Mouse (Mus musculus) limb, embryonic 13.5 days (tissue): ENCODE measurements around the gene Stab1. TPM values are rescaled to one million over a fixed set of nuclear protein-coding genes. Genes with fewer than 3 reads are reported as not detected.
A peak's percentile ranks its signal among the peaks of the same experiment; 100 is the strongest.

Experiments
- ATAC-seq: fragments of 200-750 bp; cut with Nextera tagmentation; 2 replicates; pipeline ENCODE4 v1.8.0; 2017; ENCODE audit warnings: low read depth, moderate number of reproducible peaks, moderate TSS enrichment; ENCODE audit not compliant: low FRiP score
- H3K27ac ChIP-seq: fragments of 300-500 bp; sonication (generic); 2 replicates; pipeline ENCODE4 v1.5.1; 2015; ENCODE audit warnings: inconsistent platforms, mild to moderate bottlenecking, moderate library complexity
- H3K27me3 ChIP-seq: fragments of 300-500 bp; sonication (generic); 2 replicates; pipeline ENCODE4 v1.6.1; 2015; ENCODE audit warnings: mild to moderate bottlenecking, inconsistent platforms
- H3K36me3 ChIP-seq: fragments of 300-500 bp; sonication (generic); 2 replicates; pipeline ENCODE4 v1.6.1; 2015; ENCODE audit warnings: inconsistent platforms, mild to moderate bottlenecking, moderate library complexity
- H3K4me1 ChIP-seq: fragments of 300-500 bp; sonication (generic); 2 replicates; pipeline ENCODE4 v1.6.1; 2015; ENCODE audit warnings: inconsistent platforms
- H3K4me2 ChIP-seq: fragments of 300-500 bp; sonication (generic); replicated peaks from 2 replicates; pipeline ENCODE4 v1.6.1; 2015; ENCODE audit warnings: inconsistent platforms, mild to moderate bottlenecking, moderate library complexity
- H3K4me3 ChIP-seq: fragments of 300-500 bp; sonication (generic); 2 replicates; pipeline ENCODE4 v1.5.1; 2015; ENCODE audit warnings: moderate library complexity, mild to moderate bottlenecking, inconsistent platforms
- H3K9ac ChIP-seq: fragments of 300-500 bp; sonication (generic); 2 replicates; pipeline ENCODE4 v1.6.1; 2015; ENCODE audit warnings: mild to moderate bottlenecking, inconsistent platforms
- H3K9me3 ChIP-seq: fragments of 300-500 bp; sonication (generic); 2 replicates; pipeline ENCODE4 v1.6.1; 2016; ENCODE audit warnings: inconsistent platforms
- WGBS: fragments of 180-500 bp; shearing (Covaris S2); methylation state at CpG from one replicate; pipeline ENCODE4 v1.1.7; 2015; 5-methylcytosine and 5-hydroxymethylcytosine counted together
- polyA plus RNA-seq: library from polyadenylated mRNA; unstranded; fragments of >200 nt; fragmentation: Nextera tagmentation; extraction: Ambion mirVana; gene quantifications from 2 replicates; pipeline ENCODE4 v1.2.1, GENCODE M21; 2015

Stab1 gene
- polyA plus RNA-seq, 1 experiment from 2014 or later: 29.4 TPM

DNA sequence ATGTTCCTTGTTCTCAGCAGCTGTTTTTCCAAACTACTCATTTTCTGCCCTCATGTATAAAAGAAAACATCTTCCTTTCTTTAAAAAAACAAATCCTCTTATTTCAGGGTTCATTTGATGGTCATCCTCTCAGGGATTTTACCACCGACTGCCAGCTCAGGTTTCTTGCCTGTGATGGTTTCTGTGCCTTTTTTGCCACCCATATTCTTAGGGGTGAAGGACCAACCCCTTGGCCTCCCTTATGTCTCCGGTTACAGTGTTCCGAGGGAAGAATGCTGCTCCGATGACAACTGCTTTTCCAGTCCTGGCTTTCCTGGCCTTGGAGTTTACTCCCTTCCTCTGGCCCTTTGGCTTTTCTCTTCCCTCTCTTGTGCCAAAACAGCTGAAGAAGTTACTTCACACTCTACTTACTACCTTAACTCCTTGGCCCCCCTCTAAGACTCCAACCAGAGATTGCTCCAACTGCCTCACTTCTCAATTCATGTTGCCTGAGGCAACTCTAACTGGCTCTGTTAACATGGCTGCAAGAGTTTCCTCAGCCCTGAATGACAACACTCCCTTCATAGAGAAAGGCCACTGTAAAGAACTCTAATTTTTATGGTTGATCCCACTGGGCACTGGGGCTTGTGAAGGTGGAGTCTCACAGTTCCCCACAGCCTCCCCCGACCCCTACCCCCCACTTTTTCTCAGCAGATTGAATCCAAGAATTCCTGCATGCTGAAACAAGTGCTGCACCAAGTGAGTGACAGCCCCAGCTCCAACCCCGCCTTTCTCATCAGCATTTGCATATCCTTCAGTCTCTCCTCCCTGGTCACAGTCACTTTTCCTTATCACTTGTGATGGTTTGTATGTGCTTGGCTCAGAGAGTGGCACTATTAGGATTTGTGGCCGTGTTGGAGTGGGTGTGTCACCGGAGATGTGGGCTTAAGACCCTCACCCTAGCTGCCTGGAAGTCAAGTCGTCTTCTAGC, 43.0 kb downstream of the Stab1 start:
- Histone ChIP-seq H3K27me3 (no peaks in the 10 kb centered on the region), H3K9ac (peak overlapping the region; percentile 19), H3K4me3 (peak overlapping the region; percentile 2; the same call in 1 of the 2 replicates), H3K4me2 (peak overlapping the region; percentile 31), H3K27ac (peak overlapping the region; percentile 74), H3K9me3 (no peaks in the 10 kb centered on the region), H3K4me1 (peaks cover 41% of the 10 kb centered on the region), H3K36me3 (peaks cover 25% of the 10 kb centered on the region)
- no peak for ATAC-seq
- 48% methylated on average over 9 of the region's 9 CpGs for WGBS

DNA sequence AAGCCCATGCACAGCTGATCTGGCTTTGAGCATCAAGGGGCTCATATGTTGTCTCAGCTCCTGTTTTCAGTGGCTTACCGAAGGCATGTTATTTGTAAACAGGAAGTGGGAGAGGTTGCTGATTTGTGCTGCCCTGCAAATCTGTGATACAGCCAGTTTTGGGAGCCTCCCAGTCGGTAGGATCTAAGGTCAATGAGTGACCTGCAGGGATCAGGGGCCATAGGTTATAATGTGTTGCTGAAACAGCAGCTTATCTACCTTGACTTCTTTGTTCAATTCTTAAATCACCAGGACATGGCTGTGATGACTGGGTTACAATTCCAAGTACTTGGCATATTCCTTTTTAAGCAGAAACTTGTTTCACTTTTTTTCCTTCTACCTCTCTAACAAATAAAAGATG, 52.9 kb downstream of the Stab1 start:
- ATAC-seq: no peak
- Histone ChIP-seq H3K4me2 (no peak overlapping the region), H3K27ac (no peak overlapping the region), H3K9me3 (no peaks in the 10 kb centered on the region), H3K4me1 (no peaks in the 10 kb centered on the region), H3K36me3 (peaks cover 71% of the 10 kb centered on the region), H3K4me3 (no peak overlapping the region), H3K9ac (no peak overlapping the region), H3K27me3 (no peaks in the 10 kb centered on the region)
- WGBS: 67% methylated on average over 2 of the region's 2 CpGs

GRCm38 (mm10) chr14:31114011-31114410, 54.4 kb downstream of the Stab1 start:
- no peaks in the 10 kb centered on the region for H3K4me1 ChIP-seq
- no peaks in the 10 kb centered on the region for H3K9me3 ChIP-seq
- 85% methylated on average over 3 of the region's 3 CpGs for WGBS
- H3K4me3 ChIP-seq: no peak overlapping the region
- H3K27ac ChIP-seq: no peak overlapping the region
- no peak overlapping the region for H3K9ac ChIP-seq
- ATAC-seq: no peak
- no peaks in the 10 kb centered on the region for H3K27me3 ChIP-seq
- H3K36me3 ChIP-seq: peaks cover 79% of the 10 kb centered on the region
- H3K4me2 ChIP-seq: no peak overlapping the region

GRCm38 (mm10) chr14:31112187-31112586, 56.3 kb downstream of the Stab1 start:
- Histone ChIP-seq H3K4me2 (no peak overlapping the region), H3K4me3 (no peak overlapping the region), H3K9ac (no peak overlapping the region), H3K9me3 (no peaks in the 10 kb centered on the region), H3K4me1 (no peaks in the 10 kb centered on the region), H3K27ac (no peak overlapping the region), H3K36me3 (peaks cover 83% of the 10 kb centered on the region), H3K27me3 (no peaks in the 10 kb centered on the region)
- no peak for ATAC-seq
- WGBS: 83% methylated on average over 5 of the region's 5 CpGs

DNA sequence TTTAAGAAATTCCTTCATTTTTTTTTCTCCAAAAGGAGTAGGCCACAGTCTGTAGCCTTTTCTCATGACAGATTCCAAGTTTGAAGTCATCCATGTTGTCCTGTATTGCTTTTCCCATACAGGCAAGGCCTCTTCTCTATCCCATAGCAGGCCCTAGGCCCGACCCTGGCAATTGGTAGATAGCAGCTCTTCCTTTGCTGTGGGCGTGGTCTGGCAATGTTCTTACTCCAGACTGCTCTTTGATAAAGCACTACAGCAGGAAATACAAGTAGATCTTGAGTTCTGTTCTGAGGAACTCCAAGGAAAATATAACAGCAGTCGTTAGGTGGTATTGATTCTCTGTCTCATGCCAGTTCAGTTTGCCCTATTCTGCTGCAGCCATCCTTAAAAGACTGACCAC, 57.8 kb downstream of the Stab1 start:
- Histone ChIP-seq H3K27me3 (no peaks in the 10 kb centered on the region), H3K4me3 (no peak overlapping the region), H3K4me1 (no peaks in the 10 kb centered on the region), H3K4me2 (no peak overlapping the region), H3K36me3 (peaks cover 83% of the 10 kb centered on the region), H3K27ac (no peak overlapping the region), H3K9me3 (no peaks in the 10 kb centered on the region), H3K9ac (no peak overlapping the region)
- no peak for ATAC-seq
- WGBS: 80% methylated on average over 3 of the region's 3 CpGs

GRCm38 (mm10) chr14:31105156-31105555, 63.3 kb downstream of the Stab1 start:
- H3K36me3 ChIP-seq: peaks cover 76% of the 10 kb centered on the region
- no peak overlapping the region for H3K4me3 ChIP-seq
- 81% methylated on average over 2 of the region's 2 CpGs for WGBS
- no peak overlapping the region for H3K4me2 ChIP-seq
- no peak for ATAC-seq
- H3K4me1 ChIP-seq: no peaks in the 10 kb centered on the region
- no peaks in the 10 kb centered on the region for H3K27me3 ChIP-seq
- H3K27ac ChIP-seq: no peak overlapping the region
- H3K9me3 ChIP-seq: no peaks in the 10 kb centered on the region
- H3K9ac ChIP-seq: no peak overlapping the region

- Histone ChIP-seq H3K27me3 (no peaks in the 10 kb centered on the region), H3K4me3 (no peak overlapping the region), H3K27ac (no peak overlapping the region), H3K36me3 (peaks cover 88% of the 10 kb centered on the region), H3K9me3 (no peaks in the 10 kb centered on the region), H3K4me2 (no peak overlapping the region), H3K9ac (no peak overlapping the region), H3K4me1 (no peaks in the 10 kb centered on the region)
- 95% methylated on average over 1 of the region's 1 CpGs for WGBS
- ATAC-seq: no peak
These were observed 78.5 kb downstream of the Stab1 start for GRCm38 (mm10) chr14:31089918-31090317.

Other genes with a start within 250 kb of the Stab1 start
- gene Itih3, start 244.9 kb downstream of the Stab1 start, polyA plus RNA-seq: 0.06 and 0.47 TPM in 2 replicates
- gene Itih1, start 225.4 kb downstream of the Stab1 start, polyA plus RNA-seq: 0.06 TPM in 1 of 2 replicates, not detected in the other
- gene Nek4, start 217.3 kb downstream of the Stab1 start, polyA plus RNA-seq: 15.0 and 15.7 TPM in 2 replicates
- 64.8 and 67.2 TPM in 2 replicates for gene Glt8d1, start 167.2 kb downstream of the Stab1 start, polyA plus RNA-seq
- gene Spcs1, start 167.0 kb downstream of the Stab1 start, polyA plus RNA-seq: 398 and 413 TPM in 2 replicates
- 148 and 156 TPM in 2 replicates for gene Pbrm1, start 149.5 kb downstream of the Stab1 start, polyA plus RNA-seq
- gene Gnl3, start 149.5 kb downstream of the Stab1 start, polyA plus RNA-seq: 115 and 120 TPM in 2 replicates
- gene Smim4, start 39.7 kb downstream of the Stab1 start, polyA plus RNA-seq: 68.5 and 70.1 TPM in 2 replicates
- 341 and 354 TPM in 2 replicates for gene Nt5dc2, start 37.6 kb downstream of the Stab1 start, polyA plus RNA-seq
- 373 and 377 TPM in 2 replicates for gene Tnnc1, start 39.7 kb upstream of the Stab1 start, polyA plus RNA-seq
- gene Nisch, start 48.3 kb upstream of the Stab1 start, polyA plus RNA-seq: 457 and 480 TPM in 2 replicates
- gene Sema3g, start 49.2 kb upstream of the Stab1 start, polyA plus RNA-seq: 1.1 and 1.3 TPM in 2 replicates
- gene Phf7, start 82.7 kb upstream of the Stab1 start, polyA plus RNA-seq: 12.9 and 13.5 TPM in 2 replicates
- gene Bap1, start 82.8 kb upstream of the Stab1 start, polyA plus RNA-seq: 103 and 104 TPM in 2 replicates
- gene Dnah1, start 155.3 kb upstream of the Stab1 start, polyA plus RNA-seq: 6.6 and 8.1 TPM in 2 replicates
- gene Capn7, start 168.0 kb upstream of the Stab1 start, polyA plus RNA-seq: 40.0 and 41.4 TPM in 2 replicates